Mouse (Mus musculus) lung, postnatal 0 days (tissue): ENCODE measurements around the gene Capn5.

Experiments used
- CTCF ChIP-seq: IDR thresholded peaks from 2 replicates; pipeline ENCODE4 v1.5.1; 2016; ENCODE audit warnings: antibody characterized with exemption, mild to moderate bottlenecking
- EP300 ChIP-seq: IDR thresholded peaks from 2 replicates; pipeline ENCODE4 v1.6.1; 2016; ENCODE audit warnings: antibody characterized with exemption, mild to moderate bottlenecking, control low read depth

DNA sequence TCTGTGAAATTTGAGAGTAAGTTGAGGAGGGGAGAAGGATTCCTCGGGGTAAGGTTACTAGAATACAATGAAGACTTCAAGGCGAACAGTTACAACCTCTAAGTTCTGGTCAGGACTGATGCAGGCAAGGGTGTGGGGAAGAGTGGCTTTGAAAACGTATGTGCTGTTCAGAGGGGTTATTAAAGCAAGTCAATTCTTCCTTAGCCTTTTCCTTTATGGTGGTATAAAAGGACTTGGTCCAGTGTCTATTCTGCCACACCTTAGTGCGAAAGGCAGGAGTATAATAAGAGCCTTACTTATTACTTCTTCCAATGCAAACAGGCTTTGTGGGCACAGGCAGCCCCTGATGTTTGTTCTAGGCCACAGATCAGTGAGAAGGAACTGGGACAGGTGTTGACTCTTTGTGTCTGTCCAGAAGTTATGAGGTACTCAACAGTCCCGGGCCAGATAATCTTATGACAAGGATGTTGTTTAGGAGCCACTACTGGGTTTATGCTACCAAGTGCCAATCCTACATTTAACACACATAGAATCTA lies 23.5 kb upstream of the Capn5 start:
- no peak for TF ChIP-seq CTCF
- no peak for TF ChIP-seq EP300
